Mouse (Mus musculus) urinary bladder, postnatal 0 days (tissue): ENCODE data around the gene Hk3. TPM values are rescaled to one million over a fixed set of nuclear protein-coding genes. Genes with fewer than 3 reads are reported as not detected.

ENCODE experiments used
- polyA plus RNA-seq: library from polyadenylated mRNA; unstranded; fragments of >200 nt; fragmentation: Nextera tagmentation; extraction: Ambion mirVana; gene quantifications from 2 replicates; pipeline ENCODE4 v1.2.1, GENCODE M21; 2015

Gene Hk3
- 1.8 and 2.5 TPM in 2 replicates for polyA plus RNA-seq

GRCm38 (mm10) chr13:55021194-55021779 lies at the start of gene Hk3:
Gene Hk3 (minus strand): TSS chr13:55021385.

Other genes with a start within 250 kb of the Hk3 start
- gene Eif4e1b, start 237.4 kb downstream of the Hk3 start, polyA plus RNA-seq: not detected in 2 replicates
- gene Tspan17, start 232.0 kb downstream of the Hk3 start, polyA plus RNA-seq: 56.1 and 56.3 TPM in 2 replicates
- 9.4 and 9.5 TPM in 2 replicates for gene Unc5a, start 72.0 kb downstream of the Hk3 start, polyA plus RNA-seq
- gene Uimc1, start 78.9 kb upstream of the Hk3 start, polyA plus RNA-seq: 15.9 and 18.4 TPM in 2 replicates
- gene Zfp346, start 83.9 kb upstream of the Hk3 start, polyA plus RNA-seq: 7.1 and 7.2 TPM in 2 replicates
- not detected in 2 replicates for gene Gm17617, start 112.2 kb upstream of the Hk3 start, polyA plus RNA-seq
- gene Fgfr4, start 131.3 kb upstream of the Hk3 start, polyA plus RNA-seq: 0.28 and 0.54 TPM in 2 replicates
- 36.3 and 38.2 TPM in 2 replicates for gene Nsd1, start 188.4 kb upstream of the Hk3 start, polyA plus RNA-seq